Mouse (Mus musculus) myocyte (in vitro differentiated cells): Measurements from ENCODE around the gene Npepl1. TPM values are rescaled to one million over a fixed set of nuclear protein-coding genes. Genes with fewer than 3 reads are reported as not detected.
A peak's percentile ranks its signal among the peaks of the same experiment; 100 is the strongest.

Source experiments
- H3K27me3 ChIP-seq: one replicate; pipeline ENCODE4 v1.6.1; 2011; ENCODE audit not compliant: control insufficient read depth, insufficient read depth, insufficient read length
- H3K36me3 ChIP-seq: one replicate; pipeline ENCODE4 v1.6.1; 2011; ENCODE audit not compliant: control insufficient read depth, insufficient read depth
- H3K4me2 ChIP-seq: one replicate; pipeline ENCODE4 v1.6.1; 2011; ENCODE audit warnings: low read depth, control low read depth
- H3K4me3 ChIP-seq: one replicate; pipeline ENCODE4 v1.5.1; 2011; ENCODE audit warnings: mild to moderate bottlenecking, control low read depth, moderate library complexity
- H3K79me2 ChIP-seq: one replicate; pipeline ENCODE4 v1.6.1; 2011; ENCODE audit not compliant: control insufficient read depth, insufficient read depth
- H3ac ChIP-seq: one replicate; pipeline ENCODE4 v1.6.1; 2011; ENCODE audit not compliant: control insufficient read depth, insufficient read length
- CEBPB ChIP-seq: IDR thresholded peaks from 2 replicates; pipeline ENCODE4 v1.6.1; 2011; ENCODE audit warnings: mild to moderate bottlenecking, moderate library complexity; ENCODE audit not compliant: poor library complexity, insufficient read depth, severe bottlenecking
- E2F4 ChIP-seq: IDR thresholded peaks from one replicate; pipeline ENCODE4 v1.6.1; 2011; ENCODE audit warnings: mild to moderate bottlenecking, control low read depth, moderate library complexity; ENCODE audit not compliant: insufficient read depth
- MAX ChIP-seq: IDR thresholded peaks from one replicate; pipeline ENCODE4 v1.6.1; 2011; ENCODE audit warnings: low read depth, mild to moderate bottlenecking, control low read depth
- MYOD1 ChIP-seq, 3 experiments: IDR thresholded peaks; one replicate each; pipeline ENCODE4 v1.6.1; 2011; ENCODE audit warnings: control low read depth in 2 of 3, low read depth in 2 of 3, mild to moderate bottlenecking in 2 of 3, moderate library complexity in 1 of 3; ENCODE audit not compliant: insufficient read length in 2 of 3, control insufficient read depth in 1 of 3
- MYOG ChIP-seq, 3 experiments: IDR thresholded peaks; one replicate each; pipeline ENCODE4 v1.6.1; 2011; ENCODE audit warnings: control low read depth in 2 of 3, low read depth in 2 of 3, mild to moderate bottlenecking in 2 of 3; ENCODE audit not compliant: insufficient read length in 2 of 3, control insufficient read depth in 1 of 3, insufficient read depth in 1 of 3
- POLR2A ChIP-seq: IDR thresholded peaks from one replicate; pipeline ENCODE4 v1.6.1; 2011; ENCODE audit warnings: low read depth, mild to moderate bottlenecking, control low read depth, moderate library complexity; ENCODE audit not compliant: insufficient read length
- POLR2AphosphoS2 ChIP-seq: IDR thresholded peaks from one replicate; pipeline ENCODE4 v1.6.1; 2011; ENCODE audit warnings: low read depth, control low read depth; ENCODE audit not compliant: insufficient read length
- REST ChIP-seq: IDR thresholded peaks from one replicate; pipeline ENCODE4 v1.6.1; 2011; ENCODE audit warnings: mild to moderate bottlenecking, control low read depth, moderate library complexity; ENCODE audit not compliant: insufficient read depth, insufficient read length
- SRF ChIP-seq: IDR thresholded peaks from one replicate; pipeline ENCODE4 v1.6.1; 2011; ENCODE audit warnings: low read depth; ENCODE audit not compliant: control insufficient read depth, insufficient read length
- TCF12 ChIP-seq: IDR thresholded peaks from one replicate; pipeline ENCODE4 v1.6.1; 2011; ENCODE audit warnings: mild to moderate bottlenecking, control low read depth; ENCODE audit not compliant: poor library complexity, insufficient read depth, severe bottlenecking
- TCF3 ChIP-seq: IDR thresholded peaks from one replicate; pipeline ENCODE4 v1.6.1; 2011; ENCODE audit warnings: low read depth, control low read depth; ENCODE audit not compliant: insufficient read length
- USF1 ChIP-seq: IDR thresholded peaks from one replicate; pipeline ENCODE4 v1.6.1; 2011; ENCODE audit warnings: low read depth, mild to moderate bottlenecking, control low read depth, moderate library complexity
- polyA plus RNA-seq: library from polyadenylated mRNA; unstranded; fragments of >200 nt; fragmentation: generic; extraction: Trizol; gene quantifications from one replicate; pipeline ENCODE4 v1.2.1, GENCODE M21; 2012; ENCODE audit warnings: missing spikeins

The Npepl1 gene
- polyA plus RNA-seq, 1 experiment = 56.0 TPM

GRCm38 (mm10) chr2:174075673-174076432, 34.3 kb upstream of the Npepl1 start, which contains the start of gene Stx16:
Stx16 (plus strand) TSS chr2:174076308.
- Histone ChIP-seq H3K4me2 (peak within 1 kb of the TSS; percentile 81), H3K36me3 (no peaks in the 10 kb centered on the region), H3ac (peak within 1 kb of the TSS; percentile 43), H3K79me2 (peaks cover 45% of the 10 kb centered on the region), H3K4me3 (peak within 1 kb of the TSS; percentile 98), H3K27me3 (no peaks in the 10 kb centered on the region)
- TF ChIP-seq E2F4 (peak; percentile 35), MAX (peak; percentile 64), USF1 (peak; percentile 30), REST (no peak), CEBPB (no peak), TCF12 (no peak), MYOG (IDR thresholded peaks at IDR 0.05; ENCODE audit: control insufficient read depth in 1 of 3, insufficient read depth in 1 of 3, insufficient read length in 2 of 3, low read depth in 2 of 3) (peak in 2 of 3 experiments; percentile 44 to 78), TCF3 (no peak), POLR2A (peak; percentile 78), POLR2AphosphoS2 (peak; percentile 85), MYOD1 (IDR thresholded peaks at IDR 0.05; ENCODE audit: control insufficient read depth in 1 of 3, insufficient read length in 2 of 3, low read depth in 2 of 3) (peak in 1 of 3 experiments; percentile 14), SRF (no peak)

GRCm38 (mm10) chr2:174076433-174076824, 33.7 kb upstream of the Npepl1 start:
- TF ChIP-seq POLR2AphosphoS2 (no peak), E2F4 (no peak), MYOD1 (IDR thresholded peaks at IDR 0.05; ENCODE audit: control insufficient read depth in 1 of 3, insufficient read length in 2 of 3, low read depth in 2 of 3) (no peak), MAX (no peak), TCF12 (no peak), USF1 (no peak), CEBPB (no peak), SRF (no peak), REST (no peak)
- H3K4me3 ChIP-seq = peak overlapping the region; percentile 98
- H3K79me2 ChIP-seq = peaks cover 51% of the 10 kb centered on the region
- no peaks in the 10 kb centered on the region for H3K36me3 ChIP-seq
- H3K4me2 ChIP-seq = peak overlapping the region; percentile 81
- peak overlapping the region; percentile 43 for H3ac ChIP-seq
- H3K27me3 ChIP-seq = no peaks in the 10 kb centered on the region

GRCm38 (mm10) chr2:174077004-174077695, 33.0 kb upstream of the Npepl1 start:
- Histone ChIP-seq H3K4me2 (peak overlapping the region; percentile 81), H3K36me3 (no peaks in the 10 kb centered on the region), H3K27me3 (no peaks in the 10 kb centered on the region), H3K79me2 (peaks cover 58% of the 10 kb centered on the region), H3ac (peak overlapping the region; percentile 43), H3K4me3 (peak overlapping the region; percentile 98)
- TF ChIP-seq TCF12 (no peak), MAX (no peak), REST (no peak), E2F4 (no peak), TCF3 (no peak), POLR2AphosphoS2 (no peak), USF1 (no peak), POLR2A (no peak), SRF (no peak), CEBPB (no peak), MYOD1 (IDR thresholded peaks at IDR 0.05; ENCODE audit: control insufficient read depth in 1 of 3, insufficient read length in 2 of 3, low read depth in 2 of 3) (peak in 2 of 3 experiments; percentile 6 to 14), MYOG (IDR thresholded peaks at IDR 0.05; ENCODE audit: control insufficient read depth in 1 of 3, insufficient read depth in 1 of 3, insufficient read length in 2 of 3, low read depth in 2 of 3) (peak in 1 of 3 experiments; percentile 33)

- TF ChIP-seq TCF3 (no peak), MAX (no peak), USF1 (no peak), E2F4 (no peak), POLR2A (no peak), TCF12 (no peak), MYOD1 (IDR thresholded peaks at IDR 0.05; ENCODE audit: control insufficient read depth in 1 of 3, insufficient read length in 2 of 3, low read depth in 2 of 3) (no peak), REST (no peak), CEBPB (no peak), MYOG (IDR thresholded peaks at IDR 0.05; ENCODE audit: control insufficient read depth in 1 of 3, insufficient read depth in 1 of 3, insufficient read length in 2 of 3, low read depth in 2 of 3) (no peak), SRF (no peak), POLR2AphosphoS2 (no peak)
- Histone ChIP-seq H3K4me3 (peak overlapping the region; percentile 98), H3K4me2 (peak overlapping the region; percentile 81), H3K36me3 (no peaks in the 10 kb centered on the region), H3ac (no peak overlapping the region), H3K79me2 (peaks cover 65% of the 10 kb centered on the region), H3K27me3 (no peaks in the 10 kb centered on the region)
Observed at GRCm38 (mm10) chr2:174077776-174078338, 32.3 kb upstream of the Npepl1 start.
